Mouse (Mus musculus): ENCODE results near the gene Snrpf. TPM values are rescaled to one million over a fixed set of nuclear protein-coding genes. Genes with fewer than 3 reads are reported as not detected.

The Snrpf gene
- polyA plus RNA-seq, 1 experiment = 26.2 TPM

DNA sequence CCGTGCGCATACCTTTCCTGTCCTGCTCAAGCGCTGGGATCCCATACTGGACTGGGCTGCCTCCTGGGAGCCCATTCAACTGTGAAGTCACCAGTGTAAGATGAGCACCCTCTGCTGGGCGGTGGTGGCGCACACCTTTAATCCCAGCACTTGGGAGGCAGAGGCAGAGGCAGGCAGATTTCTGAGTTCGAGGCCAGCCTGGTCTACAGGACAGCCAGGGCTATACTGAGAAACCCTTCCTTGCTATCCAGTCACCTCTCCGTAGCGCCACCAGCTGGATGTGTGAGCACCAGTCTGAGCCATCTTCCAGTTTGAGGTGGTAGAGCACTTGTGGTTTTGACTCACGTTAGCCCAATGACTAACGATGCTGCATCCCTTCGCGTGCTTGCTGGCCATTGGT, 3.0 kb upstream of the Snrpf start:
- no peak for DNase-seq
- 56% methylated on average over 12 of the region's 12 CpGs for WGBS
- no peak overlapping the region for H3K4me3 ChIP-seq (replicated peaks; ENCODE audit: extremely low read depth, low read depth, low read length)
- TF ChIP-seq POLR2A (IDR thresholded peaks at IDR 0.05; ENCODE audit: borderline replicate concordance, extremely low read depth, low read depth, low read length) = no peak
- TF ChIP-seq CTCF (IDR thresholded peaks at IDR 0.05; ENCODE audit: insufficient read depth, low read length) = no peak
- peaks cover 6% of the 10 kb centered on the region for H3K4me1 ChIP-seq (ENCODE audit: control insufficient read depth, insufficient read depth, low read length)

DNA sequence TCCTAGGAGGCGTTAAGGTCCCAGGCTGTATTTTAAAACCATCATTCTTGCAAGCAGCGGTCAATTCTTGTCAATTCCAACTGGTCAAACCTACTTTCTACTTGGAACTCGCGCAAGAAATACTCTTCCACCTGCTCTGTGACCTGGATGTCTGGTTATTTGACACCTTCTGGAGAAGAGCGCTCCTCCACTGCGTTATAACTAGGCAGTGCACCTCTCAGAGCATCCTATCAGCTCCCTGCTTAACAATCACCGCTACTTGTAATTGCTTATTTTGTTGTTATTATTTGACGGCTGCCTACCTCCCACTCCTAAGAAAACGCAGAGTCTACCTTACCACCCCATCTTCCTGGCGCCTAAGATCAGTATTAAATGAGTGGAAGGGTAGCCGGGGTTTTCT, 710 bp downstream of the Snrpf start:
- WGBS = under 1% methylated on average over 11 of the region's 11 CpGs
- Histone ChIP-seq H3K4me3 (replicated peaks; ENCODE audit: extremely low read depth, low read depth, low read length) (peak overlapping the region; percentile 87), H3K4me1 (ENCODE audit: control insufficient read depth, insufficient read depth, low read length) (peaks cover 6% of the 10 kb centered on the region)
- TF ChIP-seq POLR2A (IDR thresholded peaks at IDR 0.05; ENCODE audit: borderline replicate concordance, extremely low read depth, low read depth, low read length) (no peak), CTCF (IDR thresholded peaks at IDR 0.05; ENCODE audit: insufficient read depth, low read length) (no peak)
- DNase-seq = no peak

DNA sequence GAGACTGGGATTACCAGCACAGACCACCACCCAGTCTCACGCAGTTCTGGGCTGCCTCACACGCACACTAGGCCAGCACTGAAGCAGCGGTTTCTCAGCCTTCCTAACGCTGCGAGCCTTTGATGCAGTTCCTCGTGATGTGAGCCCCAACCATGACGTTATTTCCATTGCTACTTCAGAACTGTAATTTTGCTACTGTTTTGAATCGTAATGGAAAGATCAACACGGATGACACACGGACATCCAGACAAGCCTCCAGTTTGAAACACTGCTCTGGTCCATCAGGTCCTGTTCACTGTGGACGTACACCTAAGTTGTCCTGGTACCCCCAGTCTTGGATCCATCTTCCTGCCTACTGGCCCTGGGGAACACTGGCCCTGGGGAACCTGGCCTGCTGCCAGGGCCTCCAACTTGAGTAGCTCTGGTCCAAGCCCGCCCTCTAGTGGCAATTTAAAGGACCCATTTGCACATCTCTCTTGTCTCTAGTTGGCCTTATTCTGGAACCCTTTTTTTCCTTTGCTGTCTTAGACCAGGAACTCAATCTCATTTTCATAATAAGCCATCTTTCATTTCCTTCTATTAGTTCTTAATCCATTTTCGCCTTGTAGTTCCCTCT, 12.1 kb downstream of the Snrpf start:
- Histone ChIP-seq H3K4me3 (replicated peaks; ENCODE audit: extremely low read depth, low read depth, low read length) (no peak overlapping the region), H3K4me1 (ENCODE audit: control insufficient read depth, insufficient read depth, low read length) (no peaks in the 10 kb centered on the region)
- TF ChIP-seq CTCF (IDR thresholded peaks at IDR 0.05; ENCODE audit: insufficient read depth, low read length) = peak; percentile 69
- peak; percentile 21; the same call in 1 of the 2 replicates for TF ChIP-seq POLR2A (IDR thresholded peaks at IDR 0.05; ENCODE audit: borderline replicate concordance, extremely low read depth, low read depth, low read length)
- peak; percentile 61 for DNase-seq
- 60% methylated on average over 13 of the region's 13 CpGs for WGBS

DNA sequence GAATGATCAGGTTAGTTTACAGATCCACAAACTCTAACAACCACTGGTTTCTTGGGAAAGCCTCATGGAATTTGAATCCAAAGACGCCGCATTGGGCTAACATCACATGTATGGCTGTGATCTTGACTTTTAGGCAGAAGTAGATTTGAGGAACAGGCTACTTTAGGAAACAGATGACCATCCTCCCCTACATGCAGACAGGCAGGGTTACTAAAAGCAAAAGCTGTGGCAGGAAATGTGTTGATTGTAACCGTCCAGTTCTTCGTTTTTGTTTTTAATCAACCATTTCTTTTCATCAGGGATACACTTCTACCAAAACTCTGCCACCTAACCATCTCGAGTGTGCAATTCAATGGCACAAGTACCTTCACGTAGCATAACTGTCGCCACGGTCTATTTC, 13.5 kb downstream of the Snrpf start:
- WGBS = 75% methylated on average over 8 of the region's 8 CpGs
- no peak overlapping the region for H3K4me3 ChIP-seq (replicated peaks; ENCODE audit: extremely low read depth, low read depth, low read length)
- no peak for DNase-seq
- no peaks in the 10 kb centered on the region for H3K4me1 ChIP-seq (ENCODE audit: control insufficient read depth, insufficient read depth, low read length)
- TF ChIP-seq CTCF (IDR thresholded peaks at IDR 0.05; ENCODE audit: insufficient read depth, low read length) (no peak), POLR2A (IDR thresholded peaks at IDR 0.05; ENCODE audit: borderline replicate concordance, extremely low read depth, low read depth, low read length) (no peak)

DNA sequence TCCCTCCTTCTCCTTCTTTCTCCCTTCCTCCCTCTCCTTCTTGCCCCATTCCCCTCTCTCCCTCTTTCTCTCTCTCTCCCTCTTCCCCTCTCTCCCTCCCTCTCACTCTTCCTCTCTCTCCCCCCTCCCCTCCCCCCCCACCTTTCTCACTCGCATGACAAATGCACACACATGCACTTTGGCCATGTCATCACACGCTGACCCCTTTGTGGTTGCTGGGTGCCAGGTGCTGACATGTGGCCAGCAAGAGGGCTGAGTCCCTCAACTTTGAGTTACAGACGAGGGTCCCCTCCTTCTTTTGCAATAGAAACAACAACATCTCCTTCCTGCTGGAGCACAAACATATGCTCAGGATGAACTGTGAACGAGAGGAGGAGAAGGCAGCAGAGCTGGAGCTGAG, 14.5 kb downstream of the Snrpf start:
- no peaks in the 10 kb centered on the region for H3K4me1 ChIP-seq (ENCODE audit: control insufficient read depth, insufficient read depth, low read length)
- H3K4me3 ChIP-seq (replicated peaks; ENCODE audit: extremely low read depth, low read depth, low read length) = no peak overlapping the region
- DNase-seq = no peak
- 49% methylated on average over 4 of the region's 4 CpGs for WGBS
- no peak for TF ChIP-seq CTCF (IDR thresholded peaks at IDR 0.05; ENCODE audit: insufficient read depth, low read length)

DNA sequence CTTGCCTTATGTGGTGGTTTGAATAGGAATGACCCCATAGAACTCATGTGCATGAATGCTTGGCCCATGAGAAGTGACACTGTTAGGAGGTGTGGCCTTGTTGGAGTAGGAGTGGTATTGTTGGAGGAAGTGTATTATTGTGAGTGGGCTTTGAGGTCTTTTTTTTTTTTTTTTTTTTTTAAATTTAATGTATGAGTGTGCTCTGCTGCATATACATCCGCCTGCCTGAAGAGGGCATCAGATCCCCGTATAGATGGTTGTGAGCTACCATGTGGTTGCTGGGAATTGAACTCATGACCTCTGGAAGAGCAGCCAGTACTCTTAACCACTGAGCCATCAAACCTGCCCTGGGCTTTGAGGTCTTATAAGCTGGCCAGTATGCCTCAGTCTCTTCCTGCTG, 17.3 kb downstream of the Snrpf start:
- WGBS = 67% methylated on average over 2 of the region's 2 CpGs
- Histone ChIP-seq H3K4me1 (ENCODE audit: control insufficient read depth, insufficient read depth, low read length) (no peaks in the 10 kb centered on the region), H3K4me3 (replicated peaks; ENCODE audit: extremely low read depth, low read depth, low read length) (no peak overlapping the region)
- DNase-seq = no peak
- TF ChIP-seq CTCF (IDR thresholded peaks at IDR 0.05; ENCODE audit: insufficient read depth, low read length) (no peak), POLR2A (IDR thresholded peaks at IDR 0.05; ENCODE audit: borderline replicate concordance, extremely low read depth, low read depth, low read length) (no peak)

DNA sequence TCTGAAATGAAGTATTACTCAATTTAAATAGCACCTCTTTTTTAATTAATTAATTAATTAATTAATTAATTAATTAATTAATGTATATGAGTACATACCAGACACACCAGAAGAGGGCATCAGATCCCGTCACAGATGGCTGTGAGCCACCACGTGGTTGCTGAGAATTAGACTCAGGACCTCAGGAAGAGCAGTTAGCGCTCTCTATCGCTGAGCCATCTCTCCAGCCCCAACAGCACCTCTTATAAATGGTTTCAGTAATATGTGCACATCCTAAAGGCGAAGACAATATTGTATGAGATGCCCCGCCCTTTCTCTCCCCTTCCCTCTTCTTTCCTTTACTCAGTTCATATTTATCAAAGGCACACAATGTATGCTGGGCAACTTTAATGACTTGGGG, 20.8 kb downstream of the Snrpf start:
- WGBS = 81% methylated on average over 6 of the region's 6 CpGs
- no peaks in the 10 kb centered on the region for H3K4me1 ChIP-seq (ENCODE audit: control insufficient read depth, insufficient read depth, low read length)
- TF ChIP-seq POLR2A (IDR thresholded peaks at IDR 0.05; ENCODE audit: borderline replicate concordance, extremely low read depth, low read depth, low read length) (no peak), CTCF (IDR thresholded peaks at IDR 0.05; ENCODE audit: insufficient read depth, low read length) (no peak)
- H3K4me3 ChIP-seq (replicated peaks; ENCODE audit: extremely low read depth, low read depth, low read length) = no peak overlapping the region
- DNase-seq = no peak

DNA sequence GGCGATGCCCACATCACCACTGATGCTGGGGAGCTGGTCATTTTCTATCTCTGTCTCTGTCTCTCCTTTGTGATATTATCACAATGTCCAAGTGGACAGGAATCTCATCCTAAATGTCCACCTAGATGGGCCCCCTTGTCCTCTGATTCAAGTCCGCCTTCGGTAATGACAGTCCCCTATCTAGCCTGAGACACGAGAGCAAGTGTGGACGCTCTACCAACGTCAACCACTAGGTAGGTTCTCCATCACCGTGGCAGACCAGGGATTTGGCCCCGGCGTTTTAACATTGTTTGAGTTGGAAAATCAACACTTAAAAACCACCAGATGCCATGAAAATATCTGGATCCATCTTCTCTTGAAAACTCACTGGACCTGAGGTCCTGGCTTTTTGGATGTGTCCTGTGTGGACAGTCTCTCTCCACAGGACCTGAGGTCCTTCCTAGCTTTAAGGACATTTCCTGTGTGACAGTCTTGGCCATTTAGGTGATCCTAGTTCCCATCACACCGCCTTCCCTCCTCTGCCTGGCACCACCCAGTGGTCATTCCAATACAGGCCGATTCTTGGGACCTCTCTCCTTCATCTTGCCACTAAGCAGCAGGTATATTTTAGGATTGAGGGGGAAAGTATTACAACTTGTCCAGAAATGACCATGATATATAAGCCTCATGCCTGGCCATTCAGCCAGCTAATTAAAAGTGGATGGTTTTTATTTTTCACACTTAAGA, 21.5 kb downstream of the Snrpf start:
- Histone ChIP-seq H3K4me3 (replicated peaks; ENCODE audit: extremely low read depth, low read depth, low read length) (no peak overlapping the region), H3K4me1 (ENCODE audit: control insufficient read depth, insufficient read depth, low read length) (no peaks in the 10 kb centered on the region)
- TF ChIP-seq POLR2A (IDR thresholded peaks at IDR 0.05; ENCODE audit: borderline replicate concordance, extremely low read depth, low read depth, low read length) (no peak), CTCF (IDR thresholded peaks at IDR 0.05; ENCODE audit: insufficient read depth, low read length) (no peak)
- DNase-seq = no peak
- 84% methylated on average over 11 of the region's 11 CpGs for WGBS

DNA sequence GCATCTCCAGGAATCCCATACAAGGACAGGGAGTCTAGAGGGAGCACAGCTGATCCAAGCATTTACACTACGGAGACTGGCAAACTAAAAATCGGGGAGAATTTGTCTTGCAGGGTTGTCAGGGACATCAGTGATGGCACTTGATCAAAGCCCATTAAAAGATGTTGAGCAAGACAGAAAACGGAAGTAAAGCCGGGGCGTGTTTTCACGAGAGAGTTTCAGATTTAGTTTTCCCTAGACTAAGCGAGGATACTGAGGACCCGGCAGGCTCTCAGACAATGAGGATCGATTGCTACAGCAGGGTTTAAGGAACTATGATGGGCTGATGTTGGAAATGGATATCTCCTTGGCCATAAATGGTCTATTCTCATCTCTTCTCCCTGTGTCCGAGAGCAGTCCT, 22.4 kb downstream of the Snrpf start:
- H3K4me3 ChIP-seq (replicated peaks; ENCODE audit: extremely low read depth, low read depth, low read length) = no peak overlapping the region
- no peaks in the 10 kb centered on the region for H3K4me1 ChIP-seq (ENCODE audit: control insufficient read depth, insufficient read depth, low read length)
- 74% methylated on average over 10 of the region's 10 CpGs for WGBS
- TF ChIP-seq CTCF (IDR thresholded peaks at IDR 0.05; ENCODE audit: insufficient read depth, low read length) (no peak), POLR2A (IDR thresholded peaks at IDR 0.05; ENCODE audit: borderline replicate concordance, extremely low read depth, low read depth, low read length) (no peak)
- no peak for DNase-seq

DNA sequence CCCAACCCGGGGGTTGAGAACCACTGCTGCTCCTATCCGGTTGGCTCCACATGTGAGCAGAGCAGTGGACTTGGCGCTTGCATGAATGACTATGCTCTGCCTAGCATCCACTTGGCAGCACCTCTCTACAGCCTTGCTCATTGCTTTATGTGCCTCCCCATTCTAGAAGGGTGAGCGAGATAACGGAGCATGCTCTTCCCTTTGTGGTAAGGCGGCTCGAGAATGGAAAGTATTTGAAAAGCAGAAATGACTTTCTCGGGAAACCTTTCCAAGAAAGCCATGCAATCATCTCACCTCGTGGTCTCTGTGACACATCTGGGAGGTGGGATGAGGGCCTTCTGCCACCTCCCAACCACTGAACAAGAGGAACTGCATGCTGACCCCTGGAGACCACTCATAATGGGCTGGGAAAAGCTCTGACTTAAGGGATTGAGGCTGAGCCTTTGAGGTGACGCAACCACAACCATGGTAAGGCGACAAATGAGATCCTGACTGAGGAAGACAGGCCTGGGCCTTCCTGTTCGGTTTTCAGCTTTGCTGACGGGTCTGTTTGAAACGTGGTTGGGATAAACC, 24.9 kb downstream of the Snrpf start:
- Histone ChIP-seq H3K4me1 (ENCODE audit: control insufficient read depth, insufficient read depth, low read length) (no peaks in the 10 kb centered on the region), H3K4me3 (replicated peaks; ENCODE audit: extremely low read depth, low read depth, low read length) (no peak overlapping the region)
- 80% methylated on average over 14 of the region's 14 CpGs for WGBS
- TF ChIP-seq POLR2A (IDR thresholded peaks at IDR 0.05; ENCODE audit: borderline replicate concordance, extremely low read depth, low read depth, low read length) (no peak), CTCF (IDR thresholded peaks at IDR 0.05; ENCODE audit: insufficient read depth, low read length) (no peak)
- DNase-seq = no peak
